Mouse (Mus musculus) thymus, adult 2 months (tissue): ENCODE results near the gene LTO1.

Source experiments
- CTCF ChIP-seq: fragments of 200-500 bp; IDR thresholded peaks from 2 replicates; pipeline ENCODE4 v1.5.1; 2012; ENCODE audit warnings: mild to moderate bottlenecking, control low read depth, low read length, moderate library complexity, borderline replicate concordance; ENCODE audit not compliant: control insufficient read depth, poor library complexity, insufficient read depth; ENCODE audit errors: extremely low read depth
- POLR2A ChIP-seq: fragments of 200-500 bp; IDR thresholded peaks from 2 replicates; pipeline ENCODE4 v1.6.1; 2012; ENCODE audit warnings: mild to moderate bottlenecking, low read length, control low read depth, moderate library complexity; ENCODE audit not compliant: control insufficient read depth, poor library complexity, insufficient read depth; ENCODE audit errors: extremely low read depth

DNA sequence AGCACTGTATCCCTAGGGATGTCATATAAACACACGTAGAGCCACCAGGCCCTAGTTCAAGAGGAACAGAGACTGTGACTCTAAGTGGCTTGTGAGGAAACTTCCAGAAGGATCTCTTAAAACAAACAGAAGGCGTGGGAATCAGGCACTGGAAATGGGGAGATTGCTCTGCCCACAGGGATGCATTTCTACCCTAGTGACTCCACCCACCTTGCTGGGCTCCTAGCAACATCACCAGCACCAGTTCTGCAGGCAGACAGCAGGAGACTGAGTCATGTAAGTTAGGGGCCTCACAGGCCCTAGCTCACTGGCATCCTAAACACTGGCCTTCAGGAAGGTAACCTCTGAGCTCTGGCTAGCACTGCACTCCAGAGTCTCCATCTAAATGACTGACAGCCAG lies 23.0 kb upstream of the LTO1 start:
- TF ChIP-seq CTCF (no peak), POLR2A (no peak)
